Mouse (Mus musculus): Measurements from ENCODE around the gene Ces1d. TPM values are rescaled to one million over a fixed set of nuclear protein-coding genes. Genes with fewer than 3 reads are reported as not detected.

Ces1d gene
- total RNA-seq, 1 experiment from 2014 or later: 2.8 TPM

DNA sequence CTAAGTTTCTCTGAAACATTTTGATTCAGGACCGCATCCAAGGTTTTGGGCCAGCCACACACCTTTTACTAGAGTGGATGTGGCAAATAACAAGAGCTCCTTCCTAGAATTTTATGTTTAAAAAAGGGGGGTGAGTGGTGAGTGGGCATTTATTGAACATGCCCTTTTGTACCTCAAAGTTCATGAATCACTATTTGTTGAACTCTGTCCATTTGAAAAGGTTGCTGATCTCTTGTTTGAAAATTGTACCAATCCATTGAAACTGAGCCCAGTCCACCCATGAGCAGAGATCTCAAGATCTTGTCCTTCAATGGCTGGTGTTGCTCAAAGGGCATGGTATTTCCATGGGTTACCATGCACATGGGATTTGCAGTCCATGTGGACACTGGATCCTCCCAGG lies 34.3 kb downstream of the Ces1d start:
- no peak for ATAC-seq (ENCODE audit: extremely low read depth, insufficient number of reproducible peaks, low FRiP score, poor library complexity, severe bottlenecking)

- ATAC-seq (ENCODE audit: extremely low read depth, insufficient number of reproducible peaks, low FRiP score, poor library complexity, severe bottlenecking): no peak
Measured at GRCm38 (mm10) chr8:93151401-93151800, 46.2 kb downstream of the Ces1d start.

GRCm38 (mm10) chr8:93147331-93147730 lies 50.3 kb downstream of the Ces1d start:
- ATAC-seq (ENCODE audit: extremely low read depth, insufficient number of reproducible peaks, low FRiP score, poor library complexity, severe bottlenecking): no peak

- no peak for ATAC-seq (ENCODE audit: extremely low read depth, insufficient number of reproducible peaks, low FRiP score, poor library complexity, severe bottlenecking)
Measured at GRCm38 (mm10) chr8:93140696-93141095, 56.9 kb downstream of the Ces1d start.

GRCm38 (mm10) chr8:93132196-93132595 lies 65.4 kb downstream of the Ces1d start:
- no peak for ATAC-seq (ENCODE audit: extremely low read depth, insufficient number of reproducible peaks, low FRiP score, poor library complexity, severe bottlenecking)

DNA sequence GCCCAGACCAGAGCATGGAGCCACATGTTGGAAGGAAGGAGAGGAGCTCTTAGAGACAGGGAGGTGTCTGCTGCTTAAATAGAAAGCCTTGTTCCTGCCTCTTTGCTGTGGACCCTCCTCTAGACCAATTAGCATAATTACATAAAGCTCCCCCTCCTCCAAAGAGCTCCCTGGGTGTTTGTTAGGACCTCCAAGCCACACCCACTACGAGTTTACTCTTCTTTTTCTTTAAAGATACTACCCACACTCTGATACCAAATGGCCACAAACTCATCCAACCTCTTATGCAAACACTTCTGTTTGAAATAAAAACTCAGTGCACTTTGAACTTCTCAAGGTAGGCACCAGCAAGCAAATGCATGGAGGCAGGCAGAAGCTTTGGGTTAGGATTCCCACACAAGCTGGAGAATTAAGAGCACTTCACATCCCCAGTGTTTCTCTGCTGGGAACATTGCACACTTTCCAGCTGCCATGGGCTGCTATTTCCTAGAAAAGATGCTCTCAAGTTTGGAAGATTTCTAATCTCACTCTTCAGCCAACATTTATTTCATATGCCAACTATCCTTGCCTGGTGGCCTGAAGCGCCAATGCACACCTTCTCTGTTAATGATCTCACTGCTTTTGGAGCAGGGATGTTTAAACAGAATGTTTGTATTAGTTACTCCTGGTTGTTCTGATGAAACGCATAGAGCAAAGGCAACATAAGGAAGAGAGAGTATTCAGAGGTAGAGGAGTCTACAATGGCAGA lies 66.2 kb downstream of the Ces1d start, which contains the start of gene Ces1c:
Gene Ces1c, minus strand, starts transcription at position 51 of the 748 bp plus-strand sequence.
- ATAC-seq (ENCODE audit: extremely low read depth, insufficient number of reproducible peaks, low FRiP score, poor library complexity, severe bottlenecking): no peak

- no peak for ATAC-seq (ENCODE audit: extremely low read depth, insufficient number of reproducible peaks, low FRiP score, poor library complexity, severe bottlenecking)
Measured at GRCm38 (mm10) chr8:93126476-93126875, 71.2 kb downstream of the Ces1d start.

DNA sequence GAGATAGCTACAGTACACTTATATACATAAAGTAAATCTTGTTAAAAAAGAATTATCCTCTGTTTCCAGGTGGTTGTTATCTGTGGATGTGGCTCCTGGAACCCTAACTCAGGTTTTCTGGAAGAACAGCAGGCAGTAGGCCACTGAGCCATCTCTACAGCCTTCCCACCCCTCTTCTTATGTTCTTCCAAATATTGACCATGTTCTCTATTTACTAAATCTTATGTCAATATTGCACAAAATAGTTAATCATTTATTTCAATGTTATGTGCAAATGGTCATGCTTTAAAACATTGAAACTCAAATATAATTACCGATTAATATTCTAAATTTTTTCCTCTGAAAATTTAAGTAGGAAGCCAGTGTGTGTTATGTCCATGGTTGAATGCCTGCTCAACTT lies 75.6 kb downstream of the Ces1d start:
- no peak for ATAC-seq (ENCODE audit: extremely low read depth, insufficient number of reproducible peaks, low FRiP score, poor library complexity, severe bottlenecking)

Other genes with a start within 250 kb of the Ces1d start
- not detected in 2 replicates for gene Slc6a2, start 237.8 kb downstream of the Ces1d start, total RNA-seq (2017)
- not detected in 2 replicates for gene Ces1a, start 149.6 kb downstream of the Ces1d start, total RNA-seq (2017)
- gene Ces1b, start 117.8 kb downstream of the Ces1d start, total RNA-seq (2017): not detected in 2 replicates
- not detected in 2 replicates for gene Ces1c, start 66.6 kb downstream of the Ces1d start, total RNA-seq (2017)
- gene Ces1e, start 31.8 kb upstream of the Ces1d start, total RNA-seq (2017): not detected in 2 replicates
- gene Ces1f, start 81.9 kb upstream of the Ces1d start, total RNA-seq (2017): not detected in 2 replicates
- gene Ces1g, start 139.5 kb upstream of the Ces1d start, total RNA-seq (2017): not detected in 2 replicates
- gene Ces1h, start 181.9 kb upstream of the Ces1d start, total RNA-seq (2017): not detected in 2 replicates

Measured in neutrophil, adult 5-6 weeks (primary cell).